Mouse (Mus musculus) CD4-positive, CD25-positive, alpha-beta regulatory T cell (primary cell): ENCODE results near the gene Gm8206. TPM values are rescaled to one million over a fixed set of nuclear protein-coding genes. Genes with fewer than 3 reads are reported as not detected.

Experiments
- polyA plus RNA-seq: library from polyadenylated mRNA; unstranded; fragments of 100-300 nt; shearing (Covaris generic); gene quantifications from one replicate; pipeline ENCODE4 v1.2.1, GENCODE M21; 2017

The Gm8206 gene
- polyA plus RNA-seq: 2.0 TPM

GRCm38 (mm10) chr14:6093842-6094241 is at the start of gene Gm8206:
Gene Gm8206, minus strand, starts transcription at chr14:6093942.

GRCm38 (mm10) chr14:6125707-6126106 is 32.0 kb upstream of the Gm8206 start, which contains the start of gene Gm3476:
Gene Gm3476, minus strand, starts transcription at chr14:6125807.

GRCm38 (mm10) chr14:6108272-6108925 is 14.7 kb upstream of the Gm8206 start, which contains the start of gene Gm3468:
Gene Gm3468, minus strand, starts transcription at chr14:6108665.

GRCm38 (mm10) chr14:6058167-6058566 is 35.6 kb downstream of the Gm8206 start, which contains the start of gene Gm6337:
Gene Gm6337, minus strand, starts transcription at chr14:6058267.

GRCm38 (mm10) chr14:5979037-5979436 is 114.7 kb downstream of the Gm8206 start, which contains the start of gene Gm3453:
Gene Gm3453, minus strand, starts transcription at chr14:5979137.

Other genes starting within 250 kb of the Gm8206 start
- 0.60 TPM for gene Gm8237, start 213.6 kb downstream of the Gm8206 start, polyA plus RNA-seq
- gene Gm3248, start 132.2 kb downstream of the Gm8206 start, polyA plus RNA-seq: 1.6 TPM
- not detected for gene Gm3453, start 114.8 kb downstream of the Gm8206 start, polyA plus RNA-seq
- not detected for gene Gm6337, start 35.7 kb downstream of the Gm8206 start, polyA plus RNA-seq
- gene Gm3468, start 14.7 kb upstream of the Gm8206 start, polyA plus RNA-seq: 5.6 TPM
- gene Gm3476, start 31.9 kb upstream of the Gm8206 start, polyA plus RNA-seq: not detected
- not detected for gene Gm21560, start 125.3 kb upstream of the Gm8206 start, polyA plus RNA-seq
- 3.9 TPM for gene Gm3411, start 193.3 kb upstream of the Gm8206 start, polyA plus RNA-seq
- gene Gm21103, start 210.9 kb upstream of the Gm8206 start, polyA plus RNA-seq: not detected
- gene Gm3618, start 249.7 kb upstream of the Gm8206 start, polyA plus RNA-seq: not detected